Mouse (Mus musculus): Measurements from ENCODE around the gene Supt3. TPM values are rescaled to one million over a fixed set of nuclear protein-coding genes. Genes with fewer than 3 reads are reported as not detected.

Gene Supt3
- polyA plus RNA-seq, 1 experiment from 2014 or later: 6.5 TPM

- 64% methylated on average over 1 of the region's 1 CpGs for WGBS (ENCODE audit: insufficient replicate concordance)
- Histone ChIP-seq H3K27ac (replicated peaks) (no peak overlapping the region), H3K36me3 (replicated peaks) (no peaks in the 10 kb centered on the region), H3K4me2 (no peak overlapping the region), H3K9me3 (replicated peaks) (no peaks in the 10 kb centered on the region), H3K4me1 (replicated peaks) (no peaks in the 10 kb centered on the region), H3K27me3 (no peaks in the 10 kb centered on the region), H3K4me3 (replicated peaks) (no peak overlapping the region), H3K9ac (no peak overlapping the region)
- no peak for ATAC-seq (ENCODE audit: insufficient read depth)
These were observed 252.2 kb downstream of the Supt3 start for GRCm38 (mm10) chr17:45029106-45029505.

DNA sequence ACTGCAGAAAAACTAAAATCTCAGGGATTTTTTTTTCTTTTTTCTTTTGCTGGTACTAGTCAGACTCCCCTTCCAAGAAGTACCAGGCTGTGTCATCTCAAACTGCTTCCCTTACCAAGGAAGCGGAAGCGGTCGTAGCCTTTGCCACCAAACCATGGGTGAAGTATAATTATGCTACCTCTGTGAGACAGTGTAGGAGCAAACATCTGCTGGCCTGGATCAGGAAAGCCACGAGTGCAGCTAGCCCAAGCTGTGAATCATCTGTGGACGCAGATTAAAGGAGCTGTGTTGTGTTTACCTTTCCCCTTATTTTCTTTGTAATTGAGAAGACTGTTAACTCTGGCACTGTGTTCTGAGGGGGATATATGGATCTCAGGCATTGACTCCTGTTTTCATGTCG is 255.3 kb downstream of the Supt3 start:
- Histone ChIP-seq H3K4me1 (replicated peaks) (no peaks in the 10 kb centered on the region), H3K27ac (replicated peaks) (no peak overlapping the region), H3K9ac (no peak overlapping the region), H3K36me3 (replicated peaks) (no peaks in the 10 kb centered on the region), H3K4me3 (replicated peaks) (no peak overlapping the region), H3K4me2 (no peak overlapping the region), H3K9me3 (replicated peaks) (no peaks in the 10 kb centered on the region), H3K27me3 (no peaks in the 10 kb centered on the region)
- ATAC-seq (ENCODE audit: insufficient read depth): no peak
- WGBS (ENCODE audit: insufficient replicate concordance): 74% methylated on average over 6 of the region's 6 CpGs

GRCm38 (mm10) chr17:45033617-45034016 is 256.7 kb downstream of the Supt3 start:
- H3K4me1 ChIP-seq (replicated peaks): no peaks in the 10 kb centered on the region
- H3K4me2 ChIP-seq: no peak overlapping the region
- no peak; the same call in 1 of the 2 replicates for ATAC-seq (ENCODE audit: insufficient read depth)
- no peaks in the 10 kb centered on the region for H3K27me3 ChIP-seq
- H3K4me3 ChIP-seq (replicated peaks): no peak overlapping the region
- H3K9ac ChIP-seq: no peak overlapping the region
- H3K9me3 ChIP-seq (replicated peaks): no peaks in the 10 kb centered on the region
- no peak overlapping the region for H3K27ac ChIP-seq (replicated peaks)
- H3K36me3 ChIP-seq (replicated peaks): no peaks in the 10 kb centered on the region
- WGBS (ENCODE audit: insufficient replicate concordance): 58% methylated on average over 7 of the region's 7 CpGs

GRCm38 (mm10) chr17:45041084-45041483 is 264.1 kb downstream of the Supt3 start:
- no peak overlapping the region for H3K27ac ChIP-seq (replicated peaks)
- no peak overlapping the region for H3K4me2 ChIP-seq
- H3K4me1 ChIP-seq (replicated peaks): no peaks in the 10 kb centered on the region
- WGBS (ENCODE audit: insufficient replicate concordance): 70% methylated on average over 2 of the region's 2 CpGs
- H3K36me3 ChIP-seq (replicated peaks): no peaks in the 10 kb centered on the region
- no peaks in the 10 kb centered on the region for H3K27me3 ChIP-seq
- H3K4me3 ChIP-seq (replicated peaks): no peak overlapping the region
- H3K9me3 ChIP-seq (replicated peaks): no peaks in the 10 kb centered on the region
- H3K9ac ChIP-seq: no peak overlapping the region
- no peak for ATAC-seq (ENCODE audit: insufficient read depth)

- Histone ChIP-seq H3K27me3 (no peaks in the 10 kb centered on the region), H3K27ac (replicated peaks) (no peak overlapping the region), H3K36me3 (replicated peaks) (no peaks in the 10 kb centered on the region), H3K4me1 (replicated peaks) (no peaks in the 10 kb centered on the region), H3K9me3 (replicated peaks) (no peaks in the 10 kb centered on the region), H3K9ac (no peak overlapping the region), H3K4me2 (no peak overlapping the region), H3K4me3 (replicated peaks) (no peak overlapping the region)
- ATAC-seq (ENCODE audit: insufficient read depth): no peak
These were observed 268.9 kb downstream of the Supt3 start for GRCm38 (mm10) chr17:45045804-45046203.

- H3K27me3 ChIP-seq: no peaks in the 10 kb centered on the region
- 70% methylated on average over 3 of the region's 3 CpGs for WGBS (ENCODE audit: insufficient replicate concordance)
- H3K9ac ChIP-seq: no peak overlapping the region
- no peaks in the 10 kb centered on the region for H3K9me3 ChIP-seq (replicated peaks)
- no peak for ATAC-seq (ENCODE audit: insufficient read depth)
- H3K4me1 ChIP-seq (replicated peaks): no peaks in the 10 kb centered on the region
- H3K4me2 ChIP-seq: no peak overlapping the region
- no peak overlapping the region for H3K27ac ChIP-seq (replicated peaks)
- no peaks in the 10 kb centered on the region for H3K36me3 ChIP-seq (replicated peaks)
- no peak overlapping the region for H3K4me3 ChIP-seq (replicated peaks)
These were observed 269.6 kb downstream of the Supt3 start for GRCm38 (mm10) chr17:45046583-45046982.

GRCm38 (mm10) chr17:45047236-45047635 is 270.3 kb downstream of the Supt3 start:
- H3K4me1 ChIP-seq (replicated peaks): no peaks in the 10 kb centered on the region
- H3K27me3 ChIP-seq: no peaks in the 10 kb centered on the region
- H3K27ac ChIP-seq (replicated peaks): no peak overlapping the region
- H3K4me2 ChIP-seq: no peak overlapping the region
- WGBS (ENCODE audit: insufficient replicate concordance): 76% methylated on average over 6 of the region's 6 CpGs
- H3K36me3 ChIP-seq (replicated peaks): no peaks in the 10 kb centered on the region
- H3K9me3 ChIP-seq (replicated peaks): no peaks in the 10 kb centered on the region
- ATAC-seq (ENCODE audit: insufficient read depth): no peak
- H3K9ac ChIP-seq: no peak overlapping the region
- no peak overlapping the region for H3K4me3 ChIP-seq (replicated peaks)

DNA sequence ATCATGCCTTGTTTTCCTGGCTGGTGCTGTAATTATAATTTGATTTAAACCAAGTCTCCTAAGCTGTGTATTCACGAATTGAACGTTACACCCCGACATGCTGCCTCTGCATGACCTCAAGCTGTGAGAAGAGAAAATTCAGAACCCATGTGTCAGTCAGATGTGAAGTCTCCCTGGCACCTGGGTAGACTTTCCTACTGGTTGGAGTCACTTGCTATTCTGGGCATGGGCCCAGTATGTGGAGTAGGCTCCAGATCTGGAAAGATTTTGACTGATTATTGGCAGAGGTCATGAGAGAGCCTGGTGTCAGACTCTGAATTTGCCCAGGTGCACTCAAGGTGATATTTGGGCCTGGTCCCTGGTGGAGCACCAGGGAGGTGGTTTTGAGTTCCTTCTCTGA is 275.0 kb downstream of the Supt3 start:
- no peaks in the 10 kb centered on the region for H3K36me3 ChIP-seq (replicated peaks)
- ATAC-seq (ENCODE audit: insufficient read depth): no peak
- H3K4me2 ChIP-seq: no peak overlapping the region
- no peaks in the 10 kb centered on the region for H3K4me1 ChIP-seq (replicated peaks)
- H3K27ac ChIP-seq (replicated peaks): no peak overlapping the region
- no peaks in the 10 kb centered on the region for H3K9me3 ChIP-seq (replicated peaks)
- H3K9ac ChIP-seq: no peak overlapping the region
- H3K27me3 ChIP-seq: no peaks in the 10 kb centered on the region
- no peak overlapping the region for H3K4me3 ChIP-seq (replicated peaks)
- WGBS (ENCODE audit: insufficient replicate concordance): 71% methylated on average over 3 of the region's 3 CpGs

- Histone ChIP-seq H3K4me1 (replicated peaks) (no peaks in the 10 kb centered on the region), H3K9ac (no peak overlapping the region), H3K9me3 (replicated peaks) (no peaks in the 10 kb centered on the region), H3K4me3 (replicated peaks) (no peak overlapping the region), H3K27me3 (no peaks in the 10 kb centered on the region), H3K4me2 (no peak overlapping the region), H3K36me3 (replicated peaks) (no peaks in the 10 kb centered on the region), H3K27ac (replicated peaks) (no peak overlapping the region)
- ATAC-seq (ENCODE audit: insufficient read depth): no peak
- WGBS (ENCODE audit: insufficient replicate concordance): 51% methylated on average over 3 of the region's 3 CpGs
These were observed 276.4 kb downstream of the Supt3 start for GRCm38 (mm10) chr17:45053371-45053770.

DNA sequence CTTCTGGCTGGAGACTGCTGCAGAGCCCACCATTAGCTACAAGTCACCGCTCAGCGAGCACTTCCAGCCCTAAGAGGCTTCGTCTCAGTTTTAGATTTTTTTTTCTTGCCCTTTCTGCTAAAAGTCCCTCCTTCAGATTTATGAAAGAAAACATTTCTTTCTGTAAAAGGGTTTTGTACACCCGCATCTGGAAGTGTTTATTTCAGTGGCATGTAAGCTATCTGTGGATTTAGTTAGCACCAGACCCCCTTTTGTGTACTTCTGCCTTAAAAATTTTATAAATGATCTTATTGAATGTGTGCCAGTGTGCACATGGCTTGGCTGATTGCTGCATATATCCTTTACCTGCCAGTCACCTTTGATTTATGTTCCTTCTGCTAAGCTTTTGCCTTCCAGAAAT is 277.6 kb downstream of the Supt3 start:
- Histone ChIP-seq H3K36me3 (replicated peaks) (no peaks in the 10 kb centered on the region), H3K27me3 (no peaks in the 10 kb centered on the region), H3K27ac (replicated peaks) (no peak overlapping the region), H3K4me3 (replicated peaks) (no peak overlapping the region), H3K9ac (no peak overlapping the region), H3K4me2 (no peak overlapping the region), H3K9me3 (replicated peaks) (no peaks in the 10 kb centered on the region), H3K4me1 (replicated peaks) (no peaks in the 10 kb centered on the region)
- ATAC-seq (ENCODE audit: insufficient read depth): no peak
- WGBS (ENCODE audit: insufficient replicate concordance): 73% methylated on average over 4 of the region's 4 CpGs

DNA sequence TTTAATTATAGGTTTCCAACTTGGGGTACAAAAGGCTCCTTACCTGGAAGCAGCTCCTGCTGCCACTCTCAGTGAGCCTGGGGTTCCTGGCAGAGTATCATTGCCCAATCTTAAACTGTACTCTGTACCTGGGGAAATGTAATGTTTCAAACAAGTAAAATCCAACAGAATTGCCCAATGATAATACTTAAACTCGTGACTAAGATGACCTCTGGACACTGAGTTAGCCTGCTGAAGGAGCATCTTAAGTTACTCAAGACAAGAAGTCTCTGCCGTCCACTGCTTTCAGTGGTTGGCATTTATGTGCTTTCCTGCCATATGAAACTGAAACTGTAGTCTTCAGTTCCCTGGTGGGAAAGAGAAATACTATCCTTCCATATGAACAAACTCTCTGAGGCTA is 279.9 kb downstream of the Supt3 start:
- Histone ChIP-seq H3K36me3 (replicated peaks) (no peaks in the 10 kb centered on the region), H3K27me3 (no peaks in the 10 kb centered on the region), H3K4me3 (replicated peaks) (no peak overlapping the region), H3K4me1 (replicated peaks) (no peaks in the 10 kb centered on the region), H3K9me3 (replicated peaks) (no peaks in the 10 kb centered on the region), H3K27ac (replicated peaks) (no peak overlapping the region), H3K9ac (no peak overlapping the region), H3K4me2 (no peak overlapping the region)
- 58% methylated on average over 2 of the region's 2 CpGs for WGBS (ENCODE audit: insufficient replicate concordance)
- ATAC-seq (ENCODE audit: insufficient read depth): no peak

GRCm38 (mm10) chr17:45057780-45058179 is 280.8 kb downstream of the Supt3 start:
- Histone ChIP-seq H3K27me3 (no peaks in the 10 kb centered on the region), H3K36me3 (replicated peaks) (no peaks in the 10 kb centered on the region), H3K9ac (no peak overlapping the region), H3K4me1 (replicated peaks) (no peaks in the 10 kb centered on the region), H3K4me2 (no peak overlapping the region), H3K9me3 (replicated peaks) (no peaks in the 10 kb centered on the region), H3K4me3 (replicated peaks) (no peak overlapping the region), H3K27ac (replicated peaks) (no peak overlapping the region)
- 63% methylated on average over 6 of the region's 6 CpGs for WGBS (ENCODE audit: insufficient replicate concordance)
- no peak for ATAC-seq (ENCODE audit: insufficient read depth)

All from liver, embryonic 15.5 days (tissue).